Mouse (Mus musculus) liver, embryonic 14.5 days (tissue): ENCODE data around the gene Enpep. TPM values are rescaled to one million over a fixed set of nuclear protein-coding genes. Genes with fewer than 3 reads are reported as not detected.

Experiments used
- ATAC-seq: fragments of 200-750 bp; cut with Nextera tagmentation; 2 replicates; pipeline ENCODE4 v1.8.0; 2017; ENCODE audit warnings: moderate number of reproducible peaks, mild to moderate bottlenecking, moderate library complexity; ENCODE audit not compliant: insufficient read depth
- DNase-seq, 3 experiments: peaks; one replicate each; pipeline ENCODE4 v3.0.0-alpha.2; 2012 to 2013; ENCODE audit warnings: low read depth in 3 of 3, low spot score in 3 of 3
- H3K27ac ChIP-seq: fragments of 300-500 bp; sonication (generic); 2 replicates; pipeline ENCODE4 v1.5.1; 2014; ENCODE audit warnings: moderate library complexity, mild to moderate bottlenecking, control low read depth, inconsistent platforms
- H3K27me3 ChIP-seq: fragments of 300-500 bp; sonication (generic); 2 replicates; pipeline ENCODE4 v1.6.1; 2014; ENCODE audit warnings: mild to moderate bottlenecking, low read length, moderate library complexity; ENCODE audit not compliant: control insufficient read depth, insufficient read depth
- H3K36me3 ChIP-seq: fragments of 300-500 bp; sonication (generic); replicated peaks from 2 replicates; pipeline ENCODE4 v1.6.1; 2014; ENCODE audit warnings: low read depth; ENCODE audit not compliant: control insufficient read depth, insufficient read depth
- H3K4me1 ChIP-seq, 2 experiments: fragments of 200-500 bp in 1 of 2; fragments of 300-500 bp in 1 of 2; sonication (generic) in 1 of 2; replicated peaks; 2 replicates each; pipeline ENCODE4 v1.6.1; 2012 to 2014; ENCODE audit warnings: antibody characterized with exemption in 1 of 2, inconsistent platforms in 1 of 2, low read length in 1 of 2; ENCODE audit not compliant: control insufficient read depth in 2 of 2, insufficient read depth in 2 of 2
- H3K4me2 ChIP-seq: fragments of 300-500 bp; sonication (generic); 2 replicates; pipeline ENCODE4 v1.6.1; 2014; ENCODE audit warnings: low read depth, mild to moderate bottlenecking, control low read depth, moderate library complexity
- H3K4me3 ChIP-seq, 2 experiments: fragments of 200-500 bp in 1 of 2; fragments of 300-500 bp in 1 of 2; sonication (generic) in 1 of 2; 2 replicates each; pipeline ENCODE4 v1.5.1; 2012 to 2014; ENCODE audit warnings: low read depth in 2 of 2, low read length in 2 of 2, mild to moderate bottlenecking in 2 of 2, control low read depth in 1 of 2, inconsistent platforms in 1 of 2, moderate library complexity in 1 of 2; ENCODE audit not compliant: insufficient read depth in 1 of 2
- H3K9ac ChIP-seq: fragments of 300-500 bp; sonication (generic); replicated peaks from 2 replicates; pipeline ENCODE4 v1.6.1; 2014; ENCODE audit warnings: mild to moderate bottlenecking, control low read depth, moderate library complexity
- H3K9me3 ChIP-seq: fragments of 300-500 bp; sonication (generic); 2 replicates; pipeline ENCODE4 v1.6.1; 2016; ENCODE audit warnings: low read length, mixed read lengths; ENCODE audit not compliant: control insufficient read depth
- CTCF ChIP-seq: IDR thresholded peaks from 2 replicates; pipeline ENCODE4 v1.5.1; 2016; ENCODE audit warnings: antibody characterized with exemption, low read depth, control low read depth
- EP300 ChIP-seq: IDR thresholded peaks from 2 replicates; pipeline ENCODE4 v1.6.1; 2016; ENCODE audit warnings: antibody characterized with exemption, low read depth
- WGBS: fragments of 180-500 bp; shearing (Covaris S2); extraction: QIAGEN DNeasy Blood & Tissue Kit; methylation state at CpG from one replicate; pipeline ENCODE4 v1.1.7; 2014; ENCODE audit not compliant: insufficient replicate concordance; 5-methylcytosine and 5-hydroxymethylcytosine counted together
- polyA plus RNA-seq, 2 experiments: library from polyadenylated mRNA; depleted of rRNA in 1 of 2; stranded (reverse) in 1 of 2; unstranded in 1 of 2; fragments of >200 nt; fragmentation: Nextera tagmentation in 1 of 2; extraction: Ambion mirVana in 1 of 2; gene quantifications; 2 replicates each; pipeline versions ENCODE4 v1.2.1 to v1.2.3; 2012 to 2014

Enpep gene
- polyA plus RNA-seq (2012; rRNA removed) (1.9 and 2.5 TPM in 2 replicates), polyA plus RNA-seq (2014; fragmentation: Nextera tagmentation; extraction: Ambion mirVana) (2.7 and 4.3 TPM in 2 replicates)

DNA sequence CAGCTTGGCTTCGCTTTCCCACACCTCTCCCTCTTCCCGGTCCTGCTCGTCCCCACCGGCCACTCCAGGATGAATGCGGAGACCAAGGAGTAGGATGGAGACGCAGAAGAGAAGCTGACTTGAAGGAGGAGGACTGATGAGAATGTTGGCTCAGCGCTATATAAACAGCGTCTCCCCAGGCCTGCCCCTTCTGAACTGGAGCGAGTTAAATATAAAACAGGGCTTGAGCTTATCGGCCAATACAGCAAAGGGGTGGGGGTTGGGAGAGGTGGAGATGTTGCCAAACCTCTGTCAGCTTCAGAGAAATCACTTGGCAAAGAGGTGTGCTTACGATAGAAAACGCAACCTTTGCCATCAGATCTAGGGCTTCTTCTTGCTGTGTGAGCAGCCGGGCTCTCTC, at the start of gene Enpep:
Gene Enpep, minus strand, starts transcription at position 135 of the 400 bp plus-strand sequence.
- no peak within 1 kb of the TSS for H3K9ac ChIP-seq
- H3K36me3 ChIP-seq = no peaks in the 10 kb centered on the region
- no peaks in the 10 kb centered on the region for H3K9me3 ChIP-seq
- peaks cover 0 to 2% of the 10 kb centered on the region in 2 experiments; a peak in 1 of 4 replicates for H3K4me1 ChIP-seq
- TF ChIP-seq EP300 (no peak), CTCF (no peak)
- H3K27ac ChIP-seq = no peak within 1 kb of the TSS
- H3K27me3 ChIP-seq = no peaks in the 10 kb centered on the region
- DNase-seq = peak; percentile 10 to 33 (median 22)
- H3K4me3 ChIP-seq = peak within 1 kb of the TSS; percentile 24 to 54
- 46% methylated on average over 13 of the region's 13 CpGs for WGBS
- peak within 1 kb of the TSS; percentile 36 for H3K4me2 ChIP-seq
- ATAC-seq = peak; percentile 39; the same call in 1 of the 2 replicates

DNA sequence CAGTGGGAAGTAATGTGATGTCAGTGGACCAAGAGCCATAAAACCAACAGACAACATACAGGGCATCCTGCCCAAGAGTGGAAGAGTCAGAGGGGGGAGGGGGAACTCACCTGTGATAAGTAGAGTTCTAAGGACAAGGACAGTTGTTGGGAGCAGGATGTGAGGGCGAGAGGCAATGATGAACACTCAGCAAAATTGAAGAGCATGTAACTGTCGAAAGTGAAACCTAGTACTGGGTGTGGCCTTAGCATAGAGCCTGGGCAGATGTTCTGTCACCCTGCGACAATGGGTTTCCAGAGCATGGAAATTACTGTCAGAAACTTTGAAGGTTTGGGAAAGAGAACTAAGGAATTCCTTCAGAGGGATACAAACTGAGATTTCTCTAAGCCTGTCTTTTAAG, 46.6 kb upstream of the Enpep start:
- Histone ChIP-seq H3K36me3 (no peaks in the 10 kb centered on the region), H3K9ac (no peak overlapping the region), H3K4me2 (no peak overlapping the region), H3K4me1 (no peaks in the 10 kb centered on the region), H3K27me3 (no peaks in the 10 kb centered on the region), H3K9me3 (no peaks in the 10 kb centered on the region), H3K4me3 (no peak overlapping the region), H3K27ac (no peak overlapping the region)
- ATAC-seq = no peak
- no peak for DNase-seq
- TF ChIP-seq CTCF (no peak), EP300 (no peak)
- 51% methylated on average over 3 of the region's 3 CpGs for WGBS

DNA sequence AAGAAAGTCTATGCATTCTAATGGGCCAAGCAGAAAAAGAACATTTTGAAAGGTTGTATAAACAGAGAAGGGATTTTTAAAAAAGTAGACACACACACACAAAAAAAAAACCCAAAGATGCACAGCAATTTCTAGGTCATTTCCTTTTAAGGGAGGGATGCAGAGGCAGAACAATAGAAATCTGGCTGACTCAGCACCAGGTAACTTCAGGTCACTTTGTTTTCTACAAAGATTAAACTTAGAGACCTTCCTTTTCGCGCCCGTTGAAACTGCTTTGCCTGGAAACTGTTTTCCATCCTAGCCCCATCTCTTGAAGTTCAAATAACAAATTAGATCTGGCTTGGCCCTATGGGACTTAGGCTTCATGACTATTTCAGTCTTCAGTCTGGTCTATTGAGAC, 42.6 kb upstream of the Enpep start:
- no peak overlapping the region for H3K4me3 ChIP-seq
- H3K4me1 ChIP-seq = no peaks in the 10 kb centered on the region
- WGBS = 85% methylated on average over 3 of the region's 3 CpGs
- H3K9ac ChIP-seq = no peak overlapping the region
- no peaks in the 10 kb centered on the region for H3K9me3 ChIP-seq
- no peak for DNase-seq
- H3K27me3 ChIP-seq = no peaks in the 10 kb centered on the region
- no peak overlapping the region for H3K27ac ChIP-seq
- no peaks in the 10 kb centered on the region for H3K36me3 ChIP-seq
- no peak for TF ChIP-seq CTCF
- no peak for TF ChIP-seq EP300
- no peak overlapping the region for H3K4me2 ChIP-seq
- ATAC-seq = no peak

DNA sequence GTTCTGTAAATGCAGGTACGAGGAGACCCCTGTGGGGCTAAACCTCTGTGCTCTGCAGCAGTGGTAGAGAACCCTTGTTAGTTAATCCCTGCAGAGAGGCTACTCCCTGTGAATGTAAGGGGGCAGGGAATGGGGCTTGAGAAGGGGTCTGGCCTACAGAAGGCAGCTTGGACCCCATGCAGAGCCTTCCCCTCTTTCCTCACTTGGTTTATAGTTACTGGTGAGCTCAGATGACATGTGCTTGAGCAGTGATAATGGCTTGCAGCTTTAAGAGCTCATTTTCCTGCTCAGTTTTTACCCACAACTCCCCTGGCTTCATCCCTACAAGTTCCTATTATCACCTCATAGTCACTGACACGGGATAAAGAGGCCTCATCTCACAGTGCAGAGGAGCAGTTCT, 40.6 kb upstream of the Enpep start:
- 45% methylated on average over 2 of the region's 2 CpGs for WGBS
- H3K9ac ChIP-seq = no peak overlapping the region
- no peaks in the 10 kb centered on the region for H3K27me3 ChIP-seq
- DNase-seq = no peak
- H3K4me1 ChIP-seq = no peaks in the 10 kb centered on the region
- H3K9me3 ChIP-seq = no peaks in the 10 kb centered on the region
- no peaks in the 10 kb centered on the region for H3K36me3 ChIP-seq
- H3K4me3 ChIP-seq = no peak overlapping the region
- ATAC-seq = no peak
- TF ChIP-seq CTCF (no peak), EP300 (no peak)
- H3K4me2 ChIP-seq = no peak overlapping the region
- no peak overlapping the region for H3K27ac ChIP-seq

DNA sequence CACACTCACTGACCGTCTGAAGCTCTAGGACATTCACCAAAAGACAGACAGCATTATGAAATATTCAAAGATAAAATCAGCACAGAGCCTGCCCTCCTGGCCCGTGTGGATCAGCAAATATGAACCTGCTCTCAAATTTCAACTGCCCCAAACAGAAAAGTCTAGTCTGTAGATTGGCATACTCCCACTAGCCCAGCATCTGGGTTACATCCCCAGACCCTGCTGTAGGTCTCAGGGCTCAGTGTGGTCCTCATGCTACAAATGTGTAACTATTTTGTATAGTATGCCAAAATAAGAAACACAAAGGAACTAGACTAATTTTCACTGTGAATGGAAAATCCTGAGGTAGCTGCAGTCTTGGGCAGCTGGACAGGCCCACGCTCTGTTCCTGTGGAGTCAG, 37.0 kb upstream of the Enpep start:
- Histone ChIP-seq H3K9me3 (no peaks in the 10 kb centered on the region), H3K4me3 (no peak overlapping the region), H3K4me1 (no peaks in the 10 kb centered on the region), H3K9ac (no peak overlapping the region), H3K4me2 (no peak overlapping the region), H3K27ac (no peak overlapping the region), H3K27me3 (no peaks in the 10 kb centered on the region), H3K36me3 (no peaks in the 10 kb centered on the region)
- 55% methylated on average over 3 of the region's 3 CpGs for WGBS
- DNase-seq = no peak
- ATAC-seq = no peak
- TF ChIP-seq CTCF (no peak), EP300 (no peak)
